Mouse (Mus musculus) layer of hippocampus, postnatal 10 days (tissue): Measurements from ENCODE around the gene Bdkrb2. TPM values are rescaled to one million over a fixed set of nuclear protein-coding genes. Genes with fewer than 3 reads are reported as not detected.

Source experiments
- total RNA-seq, 2 experiments: library from RNA; stranded (reverse); gene quantifications; 2 replicates each; pipeline ENCODE4 v1.2.3; 2021

Gene Bdkrb2
- total RNA-seq, 2 experiments from 2014 or later, result 0.57 to 0.60 TPM

Other genes with a start within 250 kb of the Bdkrb2 start
- 10 to 100 TPM; 18.7 to 23.8 TPM for gene Tunar, start 229.4 kb upstream of the Bdkrb2 start, total RNA-seq
- gene D430019H16Rik, start 109.4 kb upstream of the Bdkrb2 start, total RNA-seq, result 100 to 1,000 TPM; 158 to 166 TPM
- not detected for gene Bdkrb1, start 39.9 kb downstream of the Bdkrb2 start, total RNA-seq
- gene Gskip, start 121.6 kb downstream of the Bdkrb2 start, total RNA-seq, result 10 to 100 TPM; 14.8 to 15.7 TPM
- 10 to 100 TPM; 42.0 TPM for gene Atg2b, start 122.0 kb downstream of the Bdkrb2 start, total RNA-seq
- gene Ak7, start 142.8 kb downstream of the Bdkrb2 start, total RNA-seq, result 1 to 10 TPM; 2.2 to 2.8 TPM
- 100 to 1,000 TPM; 131 to 149 TPM for gene Papola, start 221.5 kb downstream of the Bdkrb2 start, total RNA-seq